Mouse (Mus musculus) inflammation-experienced regulatory T-cells, adult 6 months (primary cell): ENCODE results near the gene Lrrc74a. TPM values are rescaled to one million over a fixed set of nuclear protein-coding genes. Genes with fewer than 3 reads are reported as not detected.

Source experiments
- ATAC-seq: one replicate; pipeline ENCODE4 v1.8.0; 2017
- polyA plus RNA-seq, 3 experiments: library from polyadenylated mRNA; unstranded; fragments of 100-300 nt; shearing (Covaris generic); gene quantifications; one replicate each; pipeline ENCODE4 v1.2.1; 2017

Gene Lrrc74a
- not detected for polyA plus RNA-seq

- ATAC-seq: no peak
Measured at GRCm38 (mm10) chr12:86734319-86734810, at the start of gene Lrrc74a. Gene Lrrc74a, plus strand, starts transcription at chr12:86734369.

GRCm38 (mm10) chr12:86685275-86685674 is 48.9 kb upstream of the Lrrc74a start:
- no peak for ATAC-seq

DNA sequence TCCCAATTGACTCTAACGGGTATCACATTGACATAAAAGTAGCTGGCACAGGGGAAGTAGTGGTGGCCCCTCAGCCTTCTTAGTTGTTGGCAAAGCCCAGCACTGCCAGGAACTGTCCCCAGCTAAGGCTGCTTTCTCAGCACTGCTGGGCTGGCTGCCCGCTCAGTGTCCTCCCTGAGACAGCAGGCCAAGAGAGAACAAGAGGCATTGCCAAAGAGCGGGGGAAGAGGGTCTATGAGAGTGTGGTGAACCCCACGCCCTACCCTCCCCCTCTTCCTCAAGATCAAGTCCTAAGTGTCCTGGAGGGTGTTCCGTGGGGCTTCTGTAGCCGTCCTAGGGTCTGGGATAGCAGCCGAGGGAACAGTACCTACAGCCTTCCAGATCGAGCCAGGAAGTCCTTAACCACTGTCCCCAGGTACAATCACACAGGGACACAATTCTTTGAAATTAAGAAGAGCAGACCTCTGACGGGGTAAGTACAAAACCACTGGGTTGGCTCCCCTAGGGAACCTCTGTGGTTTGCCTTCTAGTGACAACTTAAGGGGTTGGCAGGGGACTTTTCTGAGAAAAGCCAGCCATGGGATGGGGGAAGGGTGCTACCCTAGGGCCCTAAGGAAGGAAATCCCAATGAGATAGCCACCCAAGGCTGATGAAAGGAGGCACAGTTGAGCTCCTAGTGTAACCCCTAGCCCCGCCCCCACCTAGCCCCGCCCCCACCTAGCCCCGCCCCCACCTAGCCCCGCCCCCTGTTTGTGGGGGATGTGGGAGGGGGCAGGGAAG is 47.4 kb upstream of the Lrrc74a start:
- ATAC-seq: peak; percentile 35

- ATAC-seq: no peak
Measured at GRCm38 (mm10) chr12:86687445-86687955, 46.7 kb upstream of the Lrrc74a start.

DNA sequence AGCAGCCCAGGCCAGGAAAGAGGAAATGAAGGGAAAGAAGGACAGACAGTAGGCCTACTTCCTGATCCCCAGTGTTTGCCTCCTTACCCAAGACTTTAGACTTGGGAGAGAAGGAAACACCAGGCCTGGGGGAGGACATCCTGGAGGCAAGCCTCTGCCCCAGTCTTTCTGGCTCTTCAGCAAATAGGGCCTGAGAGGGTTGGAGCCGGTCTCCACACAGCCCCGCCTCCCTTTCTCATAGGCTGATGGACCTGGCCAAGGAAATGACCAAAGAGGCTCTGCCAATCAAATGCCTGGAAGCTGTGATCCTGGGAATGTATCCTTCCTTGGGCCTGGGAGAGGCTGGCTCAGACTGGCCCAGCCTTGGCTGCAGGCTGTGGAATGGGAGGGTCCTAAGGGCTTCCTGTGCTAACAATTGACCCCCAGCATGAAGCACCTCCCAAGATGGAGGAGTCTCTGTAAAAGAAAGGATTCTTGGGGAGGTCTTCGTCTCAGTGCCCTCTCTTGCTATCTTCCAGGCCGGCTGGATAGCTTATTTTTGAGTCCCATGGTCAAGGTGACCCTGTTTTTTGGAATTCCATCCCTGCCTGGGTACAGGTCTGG is 46.1 kb upstream of the Lrrc74a start:
- no peak for ATAC-seq

GRCm38 (mm10) chr12:86688917-86689316 is 45.3 kb upstream of the Lrrc74a start:
- no peak for ATAC-seq

GRCm38 (mm10) chr12:86690700-86691485 is 43.3 kb upstream of the Lrrc74a start:
- ATAC-seq: no peak

DNA sequence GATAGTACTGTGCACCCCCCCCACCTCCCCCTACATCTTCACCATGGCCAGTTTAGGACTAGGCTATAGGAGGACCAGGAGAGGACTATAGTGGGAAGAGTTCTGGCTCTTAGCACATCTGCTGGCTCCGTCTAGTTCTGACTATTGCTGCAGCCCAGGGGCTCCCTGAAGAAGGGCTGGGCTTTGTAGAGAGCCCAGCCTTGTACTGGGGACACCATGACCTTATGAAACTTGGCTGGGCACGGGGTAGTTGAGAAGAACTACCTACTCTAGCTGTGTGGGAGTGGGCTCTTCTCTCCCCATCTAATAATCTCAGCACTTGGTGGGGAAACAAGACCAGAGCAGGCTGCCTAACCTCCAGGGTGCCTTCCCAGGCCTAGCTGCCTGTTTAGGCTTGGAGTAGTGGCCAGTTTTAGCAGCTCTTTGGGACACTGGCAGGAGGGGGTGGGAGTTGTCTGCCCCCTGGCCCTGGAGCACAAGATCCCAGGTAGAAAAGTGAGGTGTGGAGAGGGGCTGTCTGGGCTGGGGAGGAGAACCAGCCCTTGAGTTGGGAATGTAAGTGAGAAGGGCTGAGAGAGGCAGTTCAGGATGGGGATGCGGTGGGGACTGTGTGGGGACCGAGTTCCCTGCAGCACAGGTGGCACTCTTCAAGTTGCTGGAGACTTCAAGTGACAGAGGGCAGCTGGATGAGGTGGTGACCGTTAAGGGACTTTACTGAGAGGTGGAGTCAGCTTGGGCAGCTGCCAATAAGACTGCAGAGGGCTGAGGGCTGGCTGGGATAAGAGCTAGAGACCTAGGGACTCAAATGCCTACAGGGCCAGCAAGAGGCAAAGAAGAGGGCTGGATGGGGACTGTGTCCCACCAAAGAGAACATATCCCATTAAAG is 41.5 kb upstream of the Lrrc74a start:
- ATAC-seq: no peak

DNA sequence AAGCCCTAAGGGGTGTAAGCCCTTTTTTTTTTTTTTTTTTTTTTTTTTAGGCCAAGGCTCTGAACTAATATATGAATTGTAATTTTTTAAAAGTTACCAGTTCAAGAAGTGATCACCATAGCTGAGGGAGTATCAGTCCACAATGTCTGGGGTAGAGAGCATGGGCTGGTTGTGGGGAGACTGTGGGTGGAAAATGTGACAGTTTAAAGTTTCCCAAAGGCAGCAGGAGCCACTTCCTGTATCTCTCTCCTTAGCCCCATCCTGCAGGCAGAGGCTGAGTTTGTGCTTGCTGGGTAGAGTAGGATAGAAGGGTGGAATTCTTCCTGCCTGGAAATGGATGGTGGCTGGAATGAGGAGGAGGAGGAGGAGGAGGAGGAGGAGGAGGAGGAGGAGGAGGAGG is 40.8 kb upstream of the Lrrc74a start:
- peak; percentile 83 for ATAC-seq

GRCm38 (mm10) chr12:86694441-86694840 is 39.7 kb upstream of the Lrrc74a start:
- no peak for ATAC-seq

DNA sequence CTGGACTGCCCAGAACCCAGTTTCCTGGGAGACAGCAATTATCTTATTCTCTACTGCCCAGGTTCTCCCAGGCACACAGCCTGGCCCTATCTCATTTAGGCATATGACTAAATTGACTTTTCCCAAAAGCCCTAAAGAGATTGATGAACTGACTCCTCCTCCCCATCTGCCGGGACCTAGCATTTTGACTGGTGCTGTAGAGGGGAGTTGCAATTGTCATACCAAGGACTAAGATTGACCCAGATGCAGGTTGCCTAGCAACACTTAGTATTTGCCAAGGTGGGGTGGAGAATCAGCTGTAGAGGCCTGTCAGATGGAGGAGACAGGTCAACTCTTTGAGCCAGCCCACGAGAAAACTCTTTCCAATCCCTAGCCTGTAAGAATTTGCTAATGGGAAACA is 36.2 kb upstream of the Lrrc74a start:
- ATAC-seq: no peak

DNA sequence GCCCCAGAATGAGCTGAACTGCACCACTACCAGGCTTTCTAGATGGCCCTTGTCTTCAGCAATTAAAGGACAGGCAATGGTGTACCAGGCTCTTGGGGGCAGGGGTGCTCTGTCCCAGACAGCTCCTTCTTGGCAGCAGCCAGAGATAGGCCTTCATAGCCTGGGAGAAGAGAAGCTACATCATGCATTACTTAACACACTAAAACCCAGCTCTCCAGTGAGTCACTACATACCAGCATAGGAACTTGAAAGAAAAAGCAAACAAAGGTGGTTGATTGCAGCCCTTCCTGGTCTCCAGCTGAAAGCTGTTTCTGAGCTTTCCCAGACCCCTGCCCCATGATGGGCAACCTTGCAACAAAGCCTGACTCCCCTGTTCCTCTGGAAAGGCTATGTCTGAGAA is 35.6 kb upstream of the Lrrc74a start:
- ATAC-seq: no peak

DNA sequence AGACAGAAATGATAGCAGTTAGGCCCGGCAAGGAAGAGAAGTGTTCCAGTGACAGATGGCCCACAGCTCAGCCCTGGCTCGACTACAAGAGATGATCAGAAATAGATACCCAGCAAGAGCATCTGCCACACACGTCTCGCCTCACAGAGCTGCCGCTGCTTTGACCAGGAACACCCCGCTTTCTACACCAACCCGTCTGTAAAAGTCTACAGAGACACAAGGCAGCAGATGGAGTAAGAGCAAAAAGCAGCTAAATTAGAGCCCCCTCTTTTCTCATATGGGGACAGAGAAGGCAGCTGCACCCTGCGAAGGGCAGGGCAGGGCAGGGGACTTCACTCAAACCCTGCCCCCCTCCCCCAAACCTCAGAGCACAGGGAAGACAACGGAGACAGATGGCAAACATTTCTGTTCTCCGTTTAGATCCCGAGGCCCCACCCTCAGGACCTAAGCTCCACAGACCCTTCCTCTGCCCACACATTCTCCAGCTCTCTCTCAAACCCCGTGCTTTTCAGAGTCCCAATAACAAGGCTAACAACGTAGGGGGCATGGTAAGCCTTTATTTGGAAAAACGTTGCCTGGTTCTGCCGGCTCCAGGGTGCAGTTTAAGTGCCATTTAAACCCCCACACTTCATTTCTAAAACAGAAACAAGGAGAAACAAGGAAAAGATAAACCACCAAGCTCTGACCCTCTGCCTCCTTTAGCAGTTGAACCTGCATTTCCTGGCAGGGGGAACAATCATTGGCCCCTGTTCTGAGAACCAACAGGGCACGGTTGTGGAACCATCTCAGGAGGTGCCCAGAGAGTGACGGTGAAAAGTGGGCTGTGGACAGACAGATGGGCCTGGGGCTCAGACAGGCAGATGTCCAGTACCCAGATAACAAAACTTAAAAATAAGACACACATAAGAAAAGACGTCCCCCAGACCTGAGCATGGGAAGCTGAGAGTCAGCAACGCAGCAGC is 33.9 kb upstream of the Lrrc74a start:
- no peak for ATAC-seq

- ATAC-seq: no peak
Measured at GRCm38 (mm10) chr12:86700927-86701310, 33.2 kb upstream of the Lrrc74a start.

GRCm38 (mm10) chr12:86701491-86701890 is 32.7 kb upstream of the Lrrc74a start:
- ATAC-seq: no peak

DNA sequence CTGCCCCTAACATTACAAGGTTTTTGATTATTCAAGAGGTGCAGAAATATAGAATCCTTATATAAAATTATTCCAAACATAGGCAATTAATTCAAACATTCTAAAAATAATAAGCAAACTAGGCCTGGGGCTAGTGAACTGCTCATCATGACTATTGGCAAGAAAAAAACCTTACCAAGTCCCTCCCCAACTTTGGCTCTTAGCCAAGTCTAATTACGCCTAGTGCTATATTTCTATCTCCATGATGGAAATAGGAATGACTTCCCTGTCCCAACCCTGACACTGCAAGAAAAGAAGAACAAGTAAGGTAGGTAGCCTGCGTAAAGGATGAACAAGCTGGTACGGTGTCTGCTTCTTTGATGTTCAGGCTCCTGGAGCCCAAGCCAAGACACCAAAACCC is 31.5 kb upstream of the Lrrc74a start:
- no peak for ATAC-seq

GRCm38 (mm10) chr12:86705843-86706242 is 28.3 kb upstream of the Lrrc74a start:
- no peak for ATAC-seq

GRCm38 (mm10) chr12:86714026-86714425 is 20.1 kb upstream of the Lrrc74a start:
- ATAC-seq: no peak

DNA sequence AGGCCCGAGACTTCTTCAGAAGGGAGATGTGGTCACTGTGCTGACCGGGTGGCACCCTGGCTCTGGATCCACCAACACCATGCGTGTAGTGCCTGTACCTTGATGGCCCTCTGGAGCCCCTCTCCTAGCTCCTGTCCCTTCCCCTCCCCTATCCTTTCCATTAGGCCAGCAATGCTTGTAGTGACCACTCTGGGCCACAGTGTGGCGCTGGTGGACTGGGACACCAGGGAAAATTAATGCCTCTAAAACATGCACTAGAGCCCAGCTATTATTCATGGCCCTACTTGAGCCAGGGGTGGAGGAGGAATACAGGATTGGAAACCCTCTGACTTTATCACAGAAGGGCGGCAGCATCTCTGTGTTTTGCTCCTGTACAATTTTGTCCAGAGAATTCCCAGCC is 18.8 kb upstream of the Lrrc74a start:
- ATAC-seq: peak; percentile 58

- ATAC-seq: no peak
Measured at GRCm38 (mm10) chr12:86716962-86717361, 17.2 kb upstream of the Lrrc74a start.
